Mouse (Mus musculus): ENCODE data around the gene Klc1. TPM values are rescaled to one million over a fixed set of nuclear protein-coding genes. Genes with fewer than 3 reads are reported as not detected.
A peak's percentile ranks its signal among the peaks of the same experiment; 100 is the strongest.

Klc1 gene
- polyA plus RNA-seq, 1 experiment from 2014 or later = 598 TPM

DNA sequence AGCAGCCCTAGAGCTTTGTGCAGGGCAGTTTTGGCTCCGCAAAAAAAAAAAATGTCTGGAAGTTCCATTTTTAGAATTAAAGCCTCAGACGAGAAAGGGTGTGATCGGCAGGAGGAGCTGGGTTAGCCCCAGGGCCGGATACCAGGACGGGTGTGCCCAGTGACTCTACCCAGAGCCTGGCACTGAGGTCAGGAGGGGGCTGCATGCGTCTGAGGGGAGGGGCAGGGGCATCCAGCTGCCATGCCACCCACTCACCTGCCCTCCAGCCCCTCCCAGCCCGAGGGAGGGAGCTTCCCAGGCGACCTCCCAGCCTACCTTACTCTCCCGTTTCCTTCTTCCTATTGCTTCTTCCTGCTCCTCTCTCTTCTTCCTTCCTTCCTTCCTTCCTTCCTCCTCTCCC is 5.3 kb upstream of the Klc1 start:
- Histone ChIP-seq H3K4me3 (ENCODE audit: low read depth, low read length) (no peak overlapping the region), H3K27ac (ENCODE audit: low read depth, low read length) (no peak overlapping the region), H3K27me3 (ENCODE audit: control insufficient read depth, insufficient read depth, low read length) (no peaks in the 10 kb centered on the region), H3K4me1 (ENCODE audit: control insufficient read depth, insufficient read depth, low read length) (0 out of 2 replicates have a peak, but pooled peaks cover 5% of the 10 kb centered on the region), H3K9ac (replicated peaks; ENCODE audit: low read depth, low read length) (no peak overlapping the region), H3K36me3 (ENCODE audit: control insufficient read depth, insufficient read depth, low read length) (no peaks in the 10 kb centered on the region), H3K4me2 (ENCODE audit: low read depth, low read length) (no peak overlapping the region), H3K9me3 (ENCODE audit: control insufficient read depth, low read length) (no peaks in the 10 kb centered on the region)
- WGBS = 78% methylated on average over 9 of the region's 9 CpGs
- ATAC-seq (ENCODE audit: low read depth) = no peak

DNA sequence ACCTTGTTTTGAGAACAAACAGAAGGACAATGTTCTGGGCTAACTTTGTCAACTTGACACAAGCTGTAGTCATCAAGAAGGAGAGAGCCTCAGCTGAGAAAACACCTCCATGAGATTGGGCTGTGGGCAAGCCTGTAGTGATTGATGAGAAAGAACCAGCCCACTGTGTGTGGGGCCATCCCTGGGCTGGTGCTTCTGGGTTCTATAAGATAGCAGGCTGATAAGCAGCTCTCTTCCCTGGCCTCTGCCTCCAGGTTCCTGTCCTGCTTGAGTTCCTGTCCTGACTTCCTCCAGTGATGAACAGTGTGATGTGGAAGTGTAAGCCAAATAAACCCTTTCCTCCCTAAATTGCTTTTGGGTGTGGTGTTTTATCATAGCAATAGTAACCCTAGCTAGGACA is 3.9 kb upstream of the Klc1 start:
- H3K4me3 ChIP-seq (ENCODE audit: low read depth, low read length) = no peak overlapping the region
- H3K27ac ChIP-seq (ENCODE audit: low read depth, low read length) = no peak overlapping the region
- no peak overlapping the region for H3K9ac ChIP-seq (replicated peaks; ENCODE audit: low read depth, low read length)
- H3K9me3 ChIP-seq (ENCODE audit: control insufficient read depth, low read length) = no peaks in the 10 kb centered on the region
- H3K27me3 ChIP-seq (ENCODE audit: control insufficient read depth, insufficient read depth, low read length) = no peaks in the 10 kb centered on the region
- 0 out of 2 replicates have a peak, but pooled peaks cover 5% of the 10 kb centered on the region for H3K4me1 ChIP-seq (ENCODE audit: control insufficient read depth, insufficient read depth, low read length)
- no peak for ATAC-seq (ENCODE audit: low read depth)
- H3K36me3 ChIP-seq (ENCODE audit: control insufficient read depth, insufficient read depth, low read length) = no peaks in the 10 kb centered on the region
- no peak overlapping the region for H3K4me2 ChIP-seq (ENCODE audit: low read depth, low read length)

DNA sequence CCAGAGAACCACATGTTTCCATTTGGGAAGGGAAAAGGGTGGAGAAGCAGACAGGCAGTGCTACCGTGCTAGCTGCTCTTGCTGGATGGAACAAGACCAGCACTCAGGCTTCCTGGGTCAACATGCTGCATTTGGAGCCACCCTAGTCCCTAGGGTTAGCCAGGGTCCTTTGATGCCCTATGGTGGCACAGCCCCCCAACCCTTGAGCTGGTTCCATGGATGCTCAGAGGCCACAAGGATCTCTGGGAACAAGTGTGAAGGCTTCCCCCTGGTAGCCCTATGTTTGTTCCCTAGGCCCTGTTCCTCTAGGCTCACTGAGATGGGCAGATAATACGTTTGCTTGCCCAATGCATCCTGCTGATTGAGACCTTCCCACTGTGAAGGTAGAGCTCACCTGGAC is 3.4 kb upstream of the Klc1 start:
- Histone ChIP-seq H3K4me2 (ENCODE audit: low read depth, low read length) (no peak overlapping the region), H3K9ac (replicated peaks; ENCODE audit: low read depth, low read length) (no peak overlapping the region), H3K36me3 (ENCODE audit: control insufficient read depth, insufficient read depth, low read length) (no peaks in the 10 kb centered on the region), H3K27me3 (ENCODE audit: control insufficient read depth, insufficient read depth, low read length) (no peaks in the 10 kb centered on the region), H3K4me1 (ENCODE audit: control insufficient read depth, insufficient read depth, low read length) (peaks cover 8% of the 10 kb centered on the region), H3K9me3 (ENCODE audit: control insufficient read depth, low read length) (no peaks in the 10 kb centered on the region), H3K27ac (ENCODE audit: low read depth, low read length) (no peak overlapping the region), H3K4me3 (ENCODE audit: low read depth, low read length) (no peak overlapping the region)
- 77% methylated on average over 2 of the region's 2 CpGs for WGBS
- no peak for ATAC-seq (ENCODE audit: low read depth)

DNA sequence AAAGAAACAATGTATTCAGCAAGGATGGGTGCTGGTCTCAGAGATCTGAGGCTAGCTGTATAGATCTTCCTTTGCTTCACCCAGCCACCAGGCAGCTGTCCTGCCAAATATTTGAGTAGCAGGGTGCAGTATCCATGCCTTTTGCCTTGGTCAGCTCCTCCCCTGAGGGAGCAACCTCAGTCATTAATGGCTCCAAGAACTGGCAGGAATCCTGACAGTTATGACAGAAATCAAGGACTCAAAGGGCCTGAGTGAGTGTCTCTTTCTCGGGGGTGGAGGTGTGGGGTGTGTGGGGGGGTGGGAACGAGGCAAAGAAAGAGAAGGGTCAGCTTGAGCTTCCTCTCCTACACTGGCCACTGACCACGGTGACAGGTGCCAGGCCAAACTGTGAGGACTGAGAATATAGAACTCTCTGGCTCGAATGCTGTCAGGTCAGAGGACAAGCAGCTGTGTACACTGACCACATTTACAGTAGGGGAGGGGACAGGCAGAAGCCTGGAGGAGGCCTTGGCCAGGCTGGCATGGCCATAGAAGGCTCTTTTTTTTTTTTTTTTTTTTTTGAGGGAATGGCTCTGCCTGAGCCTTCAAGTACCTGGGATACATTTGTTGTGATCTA is 2.5 kb upstream of the Klc1 start:
- no peaks in the 10 kb centered on the region for H3K9me3 ChIP-seq (ENCODE audit: control insufficient read depth, low read length)
- WGBS = 61% methylated on average over 4 of the region's 4 CpGs
- ATAC-seq (ENCODE audit: low read depth) = no peak

DNA sequence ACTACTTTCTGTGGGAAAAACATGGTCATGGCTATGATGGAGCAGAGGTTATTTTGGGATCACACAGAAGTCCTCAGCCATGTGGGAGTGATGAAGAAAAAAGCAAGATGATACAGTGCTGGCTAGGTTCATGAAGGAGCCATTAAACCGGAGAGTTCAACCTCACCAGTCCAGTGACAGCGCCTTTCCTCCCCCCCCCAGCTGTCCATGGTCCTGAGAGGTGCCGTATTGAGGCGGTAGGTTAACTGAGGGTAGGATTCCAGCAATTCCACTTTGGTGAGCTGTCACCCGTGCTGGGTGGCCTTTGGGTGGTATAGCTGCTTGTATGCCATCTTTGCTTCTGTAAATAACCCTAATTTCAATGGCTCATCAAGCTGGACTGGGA is 2.0 kb upstream of the Klc1 start:
- no peak overlapping the region for H3K4me2 ChIP-seq (ENCODE audit: low read depth, low read length)
- 48% methylated on average over 5 of the region's 5 CpGs for WGBS
- no peaks in the 10 kb centered on the region for H3K27me3 ChIP-seq (ENCODE audit: control insufficient read depth, insufficient read depth, low read length)
- H3K4me3 ChIP-seq (ENCODE audit: low read depth, low read length) = no peak overlapping the region
- no peaks in the 10 kb centered on the region for H3K9me3 ChIP-seq (ENCODE audit: control insufficient read depth, low read length)
- no peak overlapping the region for H3K9ac ChIP-seq (replicated peaks; ENCODE audit: low read depth, low read length)
- H3K4me1 ChIP-seq (ENCODE audit: control insufficient read depth, insufficient read depth, low read length) = peaks cover 22% of the 10 kb centered on the region
- no peaks in the 10 kb centered on the region for H3K36me3 ChIP-seq (ENCODE audit: control insufficient read depth, insufficient read depth, low read length)
- ATAC-seq (ENCODE audit: low read depth) = no peak
- H3K27ac ChIP-seq (ENCODE audit: low read depth, low read length) = no peak overlapping the region

More for the DNA sequence above, 2.5 kb upstream of the Klc1 start:
- Histone ChIP-seq H3K9ac (replicated peaks; ENCODE audit: low read depth, low read length) (no peak overlapping the region), H3K27me3 (ENCODE audit: control insufficient read depth, insufficient read depth, low read length) (no peaks in the 10 kb centered on the region), H3K4me1 (ENCODE audit: control insufficient read depth, insufficient read depth, low read length) (peaks cover 18% of the 10 kb centered on the region), H3K4me2 (ENCODE audit: low read depth, low read length) (no peak overlapping the region), H3K27ac (ENCODE audit: low read depth, low read length) (no peak overlapping the region), H3K36me3 (ENCODE audit: control insufficient read depth, insufficient read depth, low read length) (no peaks in the 10 kb centered on the region), H3K4me3 (ENCODE audit: low read depth, low read length) (no peak overlapping the region)

DNA sequence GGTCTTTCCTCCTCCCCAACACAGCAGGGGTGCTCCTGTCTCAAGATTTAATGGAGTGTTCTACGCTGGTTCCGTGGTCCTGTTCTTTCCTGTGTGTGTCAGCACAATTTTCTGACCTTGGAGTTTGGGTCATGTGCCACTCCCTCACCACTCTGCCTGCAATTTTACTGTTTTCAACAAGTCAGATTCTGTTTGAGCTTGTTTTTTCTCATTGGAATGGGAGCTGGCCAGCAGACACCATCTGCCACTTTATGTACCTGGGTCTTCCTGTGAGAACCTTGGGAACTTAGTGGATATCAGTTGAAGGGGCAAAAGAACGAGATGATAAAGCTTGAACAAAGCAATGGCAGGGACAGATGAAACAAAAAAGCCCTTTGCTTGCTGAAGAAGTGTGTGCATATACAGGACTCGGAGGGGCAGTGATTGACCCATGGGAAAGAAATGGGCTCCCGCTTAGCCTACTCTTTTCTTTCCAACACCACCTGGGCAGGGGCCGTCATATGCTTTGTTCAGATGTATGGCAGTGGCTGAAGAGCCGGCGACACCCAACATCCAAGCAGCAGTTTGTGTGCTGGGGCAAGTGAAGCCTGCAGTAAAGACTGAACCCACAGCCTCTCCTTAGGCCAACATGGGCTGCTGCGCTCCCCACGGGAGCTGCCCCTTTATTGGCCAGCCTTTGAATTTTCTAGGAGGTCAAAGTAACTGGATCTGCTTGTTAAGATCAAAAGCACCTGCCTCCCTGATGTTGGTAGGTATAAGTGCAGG is 906 bp upstream of the Klc1 start:
- WGBS = 34% methylated on average over 10 of the region's 10 CpGs
- peak overlapping the region; percentile 99 for H3K4me2 ChIP-seq (ENCODE audit: low read depth, low read length)
- ATAC-seq (ENCODE audit: low read depth) = no peak
- peaks cover 29% of the 10 kb centered on the region for H3K4me1 ChIP-seq (ENCODE audit: control insufficient read depth, insufficient read depth, low read length)
- no peaks in the 10 kb centered on the region for H3K36me3 ChIP-seq (ENCODE audit: control insufficient read depth, insufficient read depth, low read length)
- H3K27me3 ChIP-seq (ENCODE audit: control insufficient read depth, insufficient read depth, low read length) = no peaks in the 10 kb centered on the region
- H3K27ac ChIP-seq (ENCODE audit: low read depth, low read length) = peak overlapping the region; percentile 97
- H3K4me3 ChIP-seq (ENCODE audit: low read depth, low read length) = peak overlapping the region; percentile 88
- no peaks in the 10 kb centered on the region for H3K9me3 ChIP-seq (ENCODE audit: control insufficient read depth, low read length)
- peak overlapping the region; percentile 97 for H3K9ac ChIP-seq (replicated peaks; ENCODE audit: low read depth, low read length)

DNA sequence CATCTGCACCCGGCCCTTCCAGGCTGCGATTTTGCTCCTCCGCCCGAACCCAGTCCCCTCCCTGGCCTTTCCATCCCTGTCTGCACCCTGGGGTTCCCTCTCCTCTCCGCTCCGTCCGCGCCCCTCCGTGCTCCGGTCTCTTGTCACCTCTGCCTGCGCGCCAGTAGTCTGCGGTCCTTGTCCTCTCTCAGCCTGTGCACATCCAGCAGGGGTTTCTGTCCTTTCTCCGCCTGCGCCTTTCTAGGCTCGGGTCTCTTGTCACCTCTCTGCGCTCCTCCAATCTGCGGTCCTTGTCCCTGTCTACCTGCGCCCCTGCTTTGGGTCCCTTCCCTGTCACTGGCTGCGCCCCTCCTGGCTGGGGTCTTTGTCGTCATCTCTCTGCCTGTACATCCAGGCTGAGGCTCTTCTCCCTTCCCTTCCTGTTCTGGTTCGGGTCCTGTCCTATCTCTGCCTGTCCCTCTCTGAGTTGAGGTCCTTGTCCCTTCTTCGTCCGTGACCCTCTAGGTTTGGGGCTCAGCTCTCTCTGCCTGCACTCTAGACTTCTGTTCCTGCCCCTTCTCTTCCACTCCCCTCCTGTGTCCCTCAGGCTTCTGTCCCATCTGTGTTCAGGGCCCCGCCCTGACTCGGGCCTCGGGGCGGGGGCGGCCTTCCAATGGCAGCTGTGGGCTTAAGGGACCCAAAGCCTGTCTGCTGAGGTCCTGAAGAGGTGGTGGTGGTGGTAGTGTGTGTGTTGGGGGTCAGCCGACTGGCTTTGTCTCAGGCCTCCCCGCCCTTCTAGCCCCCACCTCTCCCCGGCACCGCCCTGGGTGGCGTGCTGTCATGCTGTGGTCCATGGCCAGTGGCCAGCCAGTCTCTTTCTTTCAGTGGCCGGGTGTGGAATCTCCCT is 770 bp downstream of the Klc1 start:
- Histone ChIP-seq H3K4me3 (ENCODE audit: low read depth, low read length) (peak overlapping the region; percentile 88), H3K27ac (ENCODE audit: low read depth, low read length) (peak overlapping the region; percentile 97), H3K9ac (replicated peaks; ENCODE audit: low read depth, low read length) (peak overlapping the region; percentile 97), H3K4me2 (ENCODE audit: low read depth, low read length) (peak overlapping the region; percentile 99), H3K9me3 (ENCODE audit: control insufficient read depth, low read length) (no peaks in the 10 kb centered on the region), H3K4me1 (ENCODE audit: control insufficient read depth, insufficient read depth, low read length) (peaks cover 29% of the 10 kb centered on the region), H3K36me3 (ENCODE audit: control insufficient read depth, insufficient read depth, low read length) (no peaks in the 10 kb centered on the region), H3K27me3 (ENCODE audit: control insufficient read depth, insufficient read depth, low read length) (no peaks in the 10 kb centered on the region)
- under 1% methylated on average over 33 of the region's 35 CpGs for WGBS
- ATAC-seq (ENCODE audit: low read depth) = peak; percentile 62

DNA sequence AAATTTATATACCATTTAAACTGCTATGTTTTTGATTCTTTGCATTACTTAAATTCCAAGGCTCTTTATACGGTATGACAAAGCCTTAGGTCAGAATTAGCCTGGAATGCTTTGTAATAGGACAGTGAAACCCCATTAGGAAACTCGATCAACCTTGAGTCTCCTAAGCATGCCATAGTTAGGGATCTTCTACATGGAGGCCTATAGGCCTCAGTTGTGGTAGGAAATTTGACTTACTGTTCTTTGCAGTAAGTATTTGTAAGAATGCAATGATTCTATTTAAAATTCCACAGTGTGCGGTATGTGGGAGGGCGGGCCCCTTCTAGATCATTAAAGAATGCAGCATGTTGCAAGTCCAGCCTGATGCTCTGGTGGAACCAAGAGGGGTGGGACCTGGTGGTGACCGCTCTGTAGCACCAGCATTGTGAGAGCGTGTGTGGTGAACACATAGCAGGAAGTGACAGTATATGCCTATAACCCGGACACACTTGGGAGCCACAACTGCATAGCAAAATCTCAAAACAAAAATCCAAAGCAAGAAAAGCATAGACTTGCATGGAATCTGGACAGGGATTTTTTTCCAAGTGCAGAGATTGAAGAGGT is 1.8 kb downstream of the Klc1 start:
- 72% methylated on average over 7 of the region's 7 CpGs for WGBS
- Histone ChIP-seq H3K36me3 (ENCODE audit: control insufficient read depth, insufficient read depth, low read length) (no peaks in the 10 kb centered on the region), H3K4me1 (ENCODE audit: control insufficient read depth, insufficient read depth, low read length) (peaks cover 29% of the 10 kb centered on the region), H3K27ac (ENCODE audit: low read depth, low read length) (no peak overlapping the region), H3K4me2 (ENCODE audit: low read depth, low read length) (peak overlapping the region; percentile 99), H3K9ac (replicated peaks; ENCODE audit: low read depth, low read length) (0 out of 2 replicates have a peak overlapping the region, but pooled peaks have one; percentile 0), H3K27me3 (ENCODE audit: control insufficient read depth, insufficient read depth, low read length) (no peaks in the 10 kb centered on the region), H3K9me3 (ENCODE audit: control insufficient read depth, low read length) (no peaks in the 10 kb centered on the region), H3K4me3 (ENCODE audit: low read depth, low read length) (peak overlapping the region; percentile 88)
- ATAC-seq (ENCODE audit: low read depth) = no peak
